Mouse (Mus musculus): ENCODE measurements around the gene Scyl2. TPM values are rescaled to one million over a fixed set of nuclear protein-coding genes. Genes with fewer than 3 reads are reported as not detected.

Gene Scyl2
- polyA plus RNA-seq, 1 experiment from 2014 or later: 4.8 TPM

DNA sequence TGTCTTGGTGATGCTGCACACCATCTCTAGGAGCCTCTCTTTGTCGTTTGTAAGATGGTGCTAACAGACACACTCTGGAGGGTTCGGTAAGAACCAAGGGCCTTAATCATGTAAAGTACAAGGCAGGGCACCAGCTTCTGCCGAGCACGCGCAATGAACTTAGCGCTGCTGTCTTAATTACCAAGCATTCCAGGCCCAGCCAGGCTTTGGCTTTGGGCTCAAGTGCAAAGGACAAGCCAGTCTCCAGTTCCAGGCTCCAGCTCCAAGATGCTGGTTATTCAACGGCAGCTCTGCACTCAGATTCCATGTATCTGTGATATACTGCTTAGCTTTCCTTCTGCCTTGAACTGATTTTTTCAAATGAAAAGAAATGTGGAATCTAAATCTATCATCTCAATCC lies 18.5 kb downstream of the Scyl2 start:
- no peak for ATAC-seq
- Histone ChIP-seq H3K4me3 (ENCODE audit: low read depth, low read length) (no peak overlapping the region), H3K9ac (replicated peaks) (no peak overlapping the region)

DNA sequence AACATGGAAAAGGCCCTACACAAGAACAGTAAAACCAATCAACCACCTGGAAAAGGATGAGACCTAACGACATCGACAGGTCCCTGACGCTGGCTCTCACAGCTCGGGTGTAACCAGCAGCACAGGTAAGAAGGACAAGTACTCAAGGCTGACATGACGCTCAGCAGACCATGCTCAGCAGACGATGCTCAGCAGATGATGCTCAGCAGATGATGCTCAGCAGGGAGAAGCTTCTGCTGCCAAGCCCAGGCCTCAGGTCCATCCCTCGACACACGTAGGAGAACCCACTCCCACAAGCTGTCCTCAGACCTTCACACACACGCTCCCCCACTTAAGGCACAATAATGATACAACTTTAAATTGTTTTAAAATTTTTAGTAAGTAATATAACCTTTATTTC lies 20.4 kb downstream of the Scyl2 start:
- no peak overlapping the region for H3K9ac ChIP-seq (replicated peaks)
- no peak overlapping the region for H3K27ac ChIP-seq (ENCODE audit: low read depth)
- no peak overlapping the region for H3K4me2 ChIP-seq (ENCODE audit: low read depth, low read length)
- H3K27me3 ChIP-seq (ENCODE audit: insufficient read depth, low read length): no peaks in the 10 kb centered on the region
- 89% methylated on average over 9 of the region's 9 CpGs for WGBS (ENCODE audit: insufficient replicate concordance)
- H3K4me3 ChIP-seq (ENCODE audit: low read depth, low read length): no peak overlapping the region
- H3K4me1 ChIP-seq (ENCODE audit: insufficient read depth): no peaks in the 10 kb centered on the region
- no peaks in the 10 kb centered on the region for H3K9me3 ChIP-seq (ENCODE audit: low read length)
- TF ChIP-seq EP300 (IDR thresholded peaks at IDR 0.05; ENCODE audit: low read depth) (no peak), CTCF (IDR thresholded peaks at IDR 0.05; ENCODE audit: low read depth) (no peak)
- ATAC-seq (no peak), DNase-seq (no peak)
- peaks cover 15% of the 10 kb centered on the region for H3K36me3 ChIP-seq (replicated peaks; ENCODE audit: insufficient read depth, low read length)

More for the DNA sequence above, 18.5 kb downstream of the Scyl2 start:
- H3K36me3 ChIP-seq (replicated peaks; ENCODE audit: insufficient read depth, low read length): peaks cover 12% of the 10 kb centered on the region
- no peaks in the 10 kb centered on the region for H3K9me3 ChIP-seq (ENCODE audit: low read length)
- no peak for DNase-seq
- H3K4me1 ChIP-seq (ENCODE audit: insufficient read depth): no peaks in the 10 kb centered on the region
- 85% methylated on average over 7 of the region's 7 CpGs for WGBS (ENCODE audit: insufficient replicate concordance)
- no peak overlapping the region for H3K27ac ChIP-seq (ENCODE audit: low read depth)
- H3K4me2 ChIP-seq (ENCODE audit: low read depth, low read length): no peak overlapping the region
- TF ChIP-seq EP300 (IDR thresholded peaks at IDR 0.05; ENCODE audit: low read depth) (no peak), CTCF (IDR thresholded peaks at IDR 0.05; ENCODE audit: low read depth) (no peak)
- no peaks in the 10 kb centered on the region for H3K27me3 ChIP-seq (ENCODE audit: insufficient read depth, low read length)

DNA sequence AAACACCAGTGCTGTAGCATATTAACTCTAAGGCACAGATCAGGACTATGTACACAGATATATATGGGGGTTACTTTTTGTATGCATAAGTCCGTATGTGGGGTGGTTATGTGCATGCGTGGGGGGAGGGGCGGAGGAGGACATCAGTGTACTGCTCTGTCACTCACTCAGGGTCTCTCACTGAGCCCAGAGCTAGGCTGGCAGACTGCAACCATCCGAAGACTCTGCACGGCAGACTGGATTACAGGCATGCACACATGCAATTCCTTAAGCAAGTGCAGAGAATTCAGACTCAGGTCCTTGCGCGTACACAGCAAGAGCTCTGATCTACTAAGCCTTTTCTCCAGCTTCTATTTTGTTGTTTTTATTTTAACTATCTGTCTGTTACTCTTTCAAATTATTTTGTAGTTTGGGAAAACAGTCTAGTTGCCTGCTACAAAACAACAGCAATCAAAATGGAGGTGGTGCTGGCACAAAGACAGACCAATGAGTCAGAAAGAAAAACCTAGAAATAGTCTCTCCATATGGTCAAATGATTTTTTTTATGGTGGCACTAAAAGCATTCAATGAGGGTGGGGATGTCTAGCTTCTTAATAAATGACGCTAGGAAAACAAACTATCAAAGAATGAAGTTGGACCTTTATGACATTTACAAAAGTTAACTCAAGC lies 21.0 kb downstream of the Scyl2 start:
- Histone ChIP-seq H3K36me3 (replicated peaks; ENCODE audit: insufficient read depth, low read length) (peaks cover 15% of the 10 kb centered on the region), H3K9ac (replicated peaks) (no peak overlapping the region), H3K4me2 (ENCODE audit: low read depth, low read length) (no peak overlapping the region), H3K27me3 (ENCODE audit: insufficient read depth, low read length) (no peaks in the 10 kb centered on the region), H3K27ac (ENCODE audit: low read depth) (no peak overlapping the region), H3K4me1 (ENCODE audit: insufficient read depth) (no peaks in the 10 kb centered on the region), H3K9me3 (ENCODE audit: low read length) (no peaks in the 10 kb centered on the region), H3K4me3 (ENCODE audit: low read depth, low read length) (no peak overlapping the region)
- WGBS (ENCODE audit: insufficient replicate concordance): 90% methylated on average over 8 of the region's 8 CpGs
- no peak for DNase-seq
- TF ChIP-seq CTCF (IDR thresholded peaks at IDR 0.05; ENCODE audit: low read depth): no peak
- TF ChIP-seq EP300 (IDR thresholded peaks at IDR 0.05; ENCODE audit: low read depth): no peak
- no peak for ATAC-seq

DNA sequence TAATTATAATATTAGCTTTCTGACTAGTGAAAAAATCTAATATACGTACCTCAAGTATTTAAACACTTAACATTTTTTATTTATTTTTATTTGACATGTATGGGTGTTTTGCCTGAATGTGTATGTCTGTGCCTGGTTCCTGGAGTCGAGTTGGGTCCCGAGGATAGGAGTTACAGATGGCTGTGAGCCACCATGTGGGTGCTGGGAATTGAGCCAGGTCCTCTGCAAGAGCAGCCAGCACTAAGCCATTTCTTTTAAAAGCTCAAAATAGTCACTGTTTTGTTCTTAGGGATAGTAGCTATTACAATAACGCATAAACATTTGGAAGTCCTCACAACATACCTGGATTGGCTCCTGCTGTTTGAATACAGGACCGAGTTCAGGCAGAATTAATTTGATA lies 29.7 kb downstream of the Scyl2 start:
- H3K27me3 ChIP-seq (ENCODE audit: insufficient read depth, low read length): no peaks in the 10 kb centered on the region
- ATAC-seq (no peak), DNase-seq (no peak)
- TF ChIP-seq CTCF (IDR thresholded peaks at IDR 0.05; ENCODE audit: low read depth): no peak
- no peak for TF ChIP-seq EP300 (IDR thresholded peaks at IDR 0.05; ENCODE audit: low read depth)
- H3K4me1 ChIP-seq (ENCODE audit: insufficient read depth): no peaks in the 10 kb centered on the region
- no peak overlapping the region for H3K4me3 ChIP-seq (ENCODE audit: low read depth, low read length)
- peaks cover 56% of the 10 kb centered on the region for H3K36me3 ChIP-seq (replicated peaks; ENCODE audit: insufficient read depth, low read length)
- no peaks in the 10 kb centered on the region for H3K9me3 ChIP-seq (ENCODE audit: low read length)
- H3K4me2 ChIP-seq (ENCODE audit: low read depth, low read length): no peak overlapping the region
- H3K27ac ChIP-seq (ENCODE audit: low read depth): no peak overlapping the region
- no peak overlapping the region for H3K9ac ChIP-seq (replicated peaks)
- WGBS (ENCODE audit: insufficient replicate concordance): 81% methylated on average over 5 of the region's 5 CpGs

DNA sequence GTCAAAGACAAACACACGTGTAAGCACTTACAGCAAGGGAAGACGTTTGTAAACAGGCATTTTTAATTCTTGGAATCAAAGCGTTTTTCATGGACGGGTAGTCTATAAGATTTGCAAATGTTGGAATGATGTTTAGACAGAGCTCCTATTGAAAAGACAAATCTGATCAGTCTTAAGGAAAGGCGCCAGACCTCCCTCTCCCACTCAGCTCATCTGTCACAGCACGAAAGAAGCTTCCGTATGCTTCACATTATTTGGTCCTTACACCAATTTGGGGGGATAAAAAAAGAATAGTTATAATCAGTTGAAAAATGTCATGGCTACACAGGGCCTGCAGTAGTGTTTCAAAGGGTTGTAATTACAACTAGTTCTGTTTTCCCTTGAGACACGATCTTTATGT lies 33.2 kb downstream of the Scyl2 start:
- Histone ChIP-seq H3K27me3 (ENCODE audit: insufficient read depth, low read length) (no peaks in the 10 kb centered on the region), H3K4me2 (ENCODE audit: low read depth, low read length) (no peak overlapping the region), H3K36me3 (replicated peaks; ENCODE audit: insufficient read depth, low read length) (peaks cover 63% of the 10 kb centered on the region), H3K4me3 (ENCODE audit: low read depth, low read length) (no peak overlapping the region), H3K4me1 (ENCODE audit: insufficient read depth) (no peaks in the 10 kb centered on the region), H3K27ac (ENCODE audit: low read depth) (no peak overlapping the region), H3K9ac (replicated peaks) (no peak overlapping the region), H3K9me3 (ENCODE audit: low read length) (no peaks in the 10 kb centered on the region)
- WGBS (ENCODE audit: insufficient replicate concordance): 87% methylated on average over 8 of the region's 8 CpGs
- TF ChIP-seq EP300 (IDR thresholded peaks at IDR 0.05; ENCODE audit: low read depth) (no peak), CTCF (IDR thresholded peaks at IDR 0.05; ENCODE audit: low read depth) (no peak)
- ATAC-seq (no peak), DNase-seq (no peak)

DNA sequence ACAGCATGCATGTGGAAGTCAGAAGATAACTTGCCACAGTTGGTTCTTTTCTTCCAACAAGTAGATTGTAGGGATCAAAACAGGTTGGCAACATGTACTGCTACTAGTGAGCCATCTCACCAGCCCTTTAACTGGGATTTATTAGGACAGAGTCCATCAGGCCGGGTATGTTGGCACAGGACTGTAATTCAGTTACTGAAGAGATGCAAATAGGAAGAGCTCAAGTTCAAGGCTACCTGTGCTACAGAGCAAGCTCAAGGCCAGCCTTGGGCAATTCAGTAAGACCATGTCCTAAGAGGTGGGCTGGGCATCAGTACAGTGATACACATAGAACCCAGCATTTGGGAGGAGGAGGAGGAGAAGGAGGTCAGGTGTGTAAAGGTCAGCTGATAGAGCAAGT lies 34.4 kb downstream of the Scyl2 start:
- Histone ChIP-seq H3K4me3 (ENCODE audit: low read depth, low read length) (no peak overlapping the region), H3K27me3 (ENCODE audit: insufficient read depth, low read length) (no peaks in the 10 kb centered on the region), H3K27ac (ENCODE audit: low read depth) (no peak overlapping the region), H3K4me1 (ENCODE audit: insufficient read depth) (no peaks in the 10 kb centered on the region), H3K9ac (replicated peaks) (no peak overlapping the region), H3K9me3 (ENCODE audit: low read length) (no peaks in the 10 kb centered on the region), H3K4me2 (ENCODE audit: low read depth, low read length) (no peak overlapping the region), H3K36me3 (replicated peaks; ENCODE audit: insufficient read depth, low read length) (peaks cover 56% of the 10 kb centered on the region)
- ATAC-seq (peak; percentile 68), DNase-seq (no peak)
- WGBS (ENCODE audit: insufficient replicate concordance): 58% methylated on average over 1 of the region's 1 CpGs
- TF ChIP-seq CTCF (IDR thresholded peaks at IDR 0.05; ENCODE audit: low read depth) (no peak), EP300 (IDR thresholded peaks at IDR 0.05; ENCODE audit: low read depth) (no peak)
